Mouse (Mus musculus) ES-E14 (cell line): Measurements from ENCODE around the gene Rtn4ip1. TPM values are rescaled to one million over a fixed set of nuclear protein-coding genes. Genes with fewer than 3 reads are reported as not detected.

ENCODE experiments used
- DNase-seq: peaks from one replicate; pipeline ENCODE4 v3.0.0-alpha.2; 2013; ENCODE audit warnings: low read depth, low spot score
- H3K27ac ChIP-seq: 2 replicates; pipeline ENCODE4 v1.5.1; 2012; ENCODE audit warnings: low read depth, mild to moderate bottlenecking, low read length, moderate library complexity, mixed read lengths; ENCODE audit not compliant: poor library complexity, insufficient read depth, severe bottlenecking
- H3K36me3 ChIP-seq: 2 replicates; pipeline ENCODE4 v1.6.1; 2012; ENCODE audit warnings: mild to moderate bottlenecking, low read length, moderate library complexity, mixed read lengths; ENCODE audit not compliant: control insufficient read depth, poor library complexity, insufficient read depth, severe bottlenecking
- H3K4me1 ChIP-seq, 2 experiments: fragments of 150-350 bp in 1 of 2; sonication (generic) in 1 of 2; 2 replicates each; pipeline ENCODE4 v1.6.1; 2012; ENCODE audit warnings: low read length in 2 of 2, mild to moderate bottlenecking in 1 of 2, mixed read lengths in 1 of 2; ENCODE audit not compliant: control insufficient read depth in 2 of 2, insufficient read depth in 2 of 2, poor library complexity in 1 of 2
- H3K4me3 ChIP-seq, 2 experiments: fragments of 150-350 bp in 1 of 2; sonication (generic) in 1 of 2; 2 replicates each; pipeline ENCODE4 v1.5.1; 2012; ENCODE audit warnings: low read length in 2 of 2, low read depth in 1 of 2, mild to moderate bottlenecking in 1 of 2, mixed read lengths in 1 of 2; ENCODE audit not compliant: insufficient read depth in 1 of 2, poor library complexity in 1 of 2, severe bottlenecking in 1 of 2
- H3K9ac ChIP-seq: 2 replicates; pipeline ENCODE4 v1.6.1; 2012; ENCODE audit warnings: low read depth, mild to moderate bottlenecking, low read length, mixed read lengths; ENCODE audit not compliant: poor library complexity, insufficient read depth, severe bottlenecking
- H3K9me3 ChIP-seq: fragments of 150-350 bp; sonication (generic); 2 replicates; pipeline ENCODE4 v1.6.1; 2012; ENCODE audit warnings: low read depth, mild to moderate bottlenecking, low read length; ENCODE audit not compliant: control insufficient read depth, insufficient read depth
- CHD2 ChIP-seq: IDR thresholded peaks from 2 replicates; pipeline ENCODE4 v1.6.1; 2014; ENCODE audit warnings: mild to moderate bottlenecking, low read depth, low read length, inconsistent platforms
- HCFC1 ChIP-seq: IDR thresholded peaks from 2 replicates; pipeline ENCODE4 v1.6.1; 2012; ENCODE audit warnings: low read length, inconsistent platforms, borderline replicate concordance; ENCODE audit not compliant: insufficient read depth
- MAFK ChIP-seq: IDR thresholded peaks from 2 replicates; pipeline ENCODE4 v1.6.1; 2014; ENCODE audit warnings: mild to moderate bottlenecking, low read depth, low read length, inconsistent platforms; ENCODE audit not compliant: insufficient read depth
- ZC3H11A ChIP-seq: IDR thresholded peaks from 2 replicates; pipeline ENCODE4 v1.6.1; 2012; ENCODE audit warnings: low read depth, mild to moderate bottlenecking, inconsistent platforms, low read length, borderline replicate concordance
- ZNF384 ChIP-seq: IDR thresholded peaks from 2 replicates; pipeline ENCODE4 v1.6.1; 2012; ENCODE audit warnings: low read depth, low read length, inconsistent platforms
- in situ Hi-C, 2 experiments: fragments of 600-800 bp; cut with MboI; formaldehyde crosslinking; loops; one replicate each; pipeline ENCODE4 v1.15.1; 2025; ENCODE audit warnings: low sequenced_read_pairs in 2 of 2, inconsistent platforms in 1 of 2; ENCODE audit not compliant: unreplicated experiment in 2 of 2
- total RNA-seq: library from RNA; depleted of rRNA; stranded (reverse); fragments of 300-350 nt; gene quantifications from 2 replicates; pipeline ENCODE4 v1.2.3, GENCODE M21; 2012

The Rtn4ip1 gene
- total RNA-seq, 1 experiment, result 8.5 TPM

- H3K9ac ChIP-seq, result 0 out of 2 replicates have a peak overlapping the region, but pooled peaks have one; percentile 37
- H3K4me1 ChIP-seq, result peaks cover 0 to 4% of the 10 kb centered on the region in 2 experiments; a peak in 1 of 4 replicates
- TF ChIP-seq ZC3H11A (no peak), MAFK (no peak)
- peaks cover 6% of the 10 kb centered on the region; the same call in 1 of the 2 replicates for H3K36me3 ChIP-seq
- in situ Hi-C loops, result loop anchor here in 1 of 2 experiments (25.0 kb wide), 1 partner anchor 323 kb away; the partner anchor contains the start of gene Cd24a
- no peak overlapping the region for H3K27ac ChIP-seq
- H3K9me3 ChIP-seq, result no peaks in the 10 kb centered on the region
- no peak for DNase-seq
- no peak overlapping the region for H3K4me3 ChIP-seq
Observed at GRCm38 (mm10) chr10:43910032-43910872, 8.6 kb downstream of the Rtn4ip1 start.

DNA sequence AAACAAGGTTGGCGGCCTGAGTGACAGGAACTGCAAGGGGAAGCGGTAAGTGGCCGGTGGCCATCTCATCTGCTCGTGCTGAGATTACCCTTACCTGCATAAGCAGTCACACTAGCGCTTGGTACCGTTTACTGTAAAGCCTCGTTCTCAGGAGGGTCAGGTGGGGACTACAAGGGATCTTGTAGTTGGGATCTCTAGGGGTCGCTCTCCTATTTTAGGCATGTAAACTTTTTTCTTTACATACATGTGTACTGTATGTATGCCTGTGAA, 9.2 kb downstream of the Rtn4ip1 start:
- no peaks in the 10 kb centered on the region for H3K9me3 ChIP-seq
- 0 out of 2 replicates have a peak overlapping the region, but pooled peaks have one; percentile 37 for H3K9ac ChIP-seq
- peaks cover 6% of the 10 kb centered on the region; the same call in 1 of the 2 replicates for H3K36me3 ChIP-seq
- in situ Hi-C loops, result loop anchor here in 1 of 2 experiments (25.0 kb wide), 1 partner anchor 324 kb away; the partner anchor contains the start of gene Cd24a
- no peak overlapping the region for H3K4me3 ChIP-seq
- no peak for DNase-seq
- peaks cover 0 to 6% of the 10 kb centered on the region in 2 experiments; a peak in 1 of 4 replicates for H3K4me1 ChIP-seq
- H3K27ac ChIP-seq, result no peak overlapping the region
- TF ChIP-seq CHD2, result no peak
- no peak for TF ChIP-seq ZC3H11A
- no peak for TF ChIP-seq HCFC1
- no peak for TF ChIP-seq ZNF384
- no peak for TF ChIP-seq MAFK

DNA sequence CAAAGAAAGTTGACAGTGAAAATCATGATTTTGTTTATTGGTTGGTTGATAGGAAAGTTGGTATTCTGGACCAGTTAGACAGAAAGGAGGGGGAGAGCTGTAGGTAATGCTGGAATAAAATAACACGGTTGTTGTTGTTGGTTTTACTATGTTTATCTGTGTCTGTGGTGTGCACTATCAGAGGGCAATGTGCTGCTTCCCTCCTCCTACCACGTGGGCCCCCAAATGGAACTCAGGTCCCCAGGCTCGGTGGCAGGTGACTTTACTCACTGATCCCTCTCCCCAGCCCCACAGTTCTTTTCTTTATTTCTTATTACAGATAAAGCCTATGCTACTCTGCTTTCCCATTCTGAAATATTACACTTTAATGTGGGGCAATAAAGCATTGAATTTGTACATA, 10.6 kb downstream of the Rtn4ip1 start:
- Histone ChIP-seq H3K9ac (no peak overlapping the region), H3K27ac (no peak overlapping the region), H3K9me3 (no peaks in the 10 kb centered on the region), H3K4me3 (no peak overlapping the region), H3K4me1 (peaks cover 0 to 6% of the 10 kb centered on the region in 2 experiments; a peak in 1 of 4 replicates), H3K36me3 (peaks cover 6% of the 10 kb centered on the region; the same call in 1 of the 2 replicates)
- no peak for TF ChIP-seq MAFK
- no peak for TF ChIP-seq CHD2
- TF ChIP-seq HCFC1, result no peak
- no peak for TF ChIP-seq ZC3H11A
- no peak for TF ChIP-seq ZNF384
- DNase-seq, result no peak
- in situ Hi-C loops, result loop anchor here in 1 of 2 experiments (25.0 kb wide), 1 partner anchor 325 kb away; the partner anchor contains the start of gene Cd24a

DNA sequence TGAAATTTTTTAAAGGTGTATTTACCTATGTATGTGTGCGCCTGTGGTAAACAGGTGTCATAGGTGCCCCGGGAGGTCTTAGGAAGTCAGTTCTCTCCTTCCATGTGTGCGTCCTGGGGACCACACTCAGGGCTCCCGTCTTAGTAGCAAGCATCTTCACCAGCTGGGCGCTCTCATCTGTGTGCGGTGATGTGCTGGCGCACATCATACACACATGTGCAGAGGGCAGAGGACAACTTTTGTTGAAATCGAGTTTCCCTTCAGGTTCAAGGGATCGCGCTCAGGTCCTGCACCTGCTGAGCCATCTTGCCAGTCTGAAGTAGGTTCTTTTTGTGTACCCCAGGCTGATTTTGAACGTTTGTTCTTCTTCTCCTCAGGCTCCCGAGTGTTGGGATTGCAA, 14.6 kb downstream of the Rtn4ip1 start:
- Histone ChIP-seq H3K9me3 (no peaks in the 10 kb centered on the region), H3K27ac (no peak overlapping the region), H3K4me3 (no peak overlapping the region), H3K9ac (no peak overlapping the region), H3K36me3 (peaks cover 6% of the 10 kb centered on the region; the same call in 1 of the 2 replicates), H3K4me1 (peaks cover 0 to 6% of the 10 kb centered on the region in 2 experiments; a peak in 1 of 4 replicates)
- no peak for DNase-seq
- TF ChIP-seq CHD2, result no peak
- no peak for TF ChIP-seq ZC3H11A
- no peak for TF ChIP-seq ZNF384
- TF ChIP-seq MAFK, result no peak
- no peak for TF ChIP-seq HCFC1
- in situ Hi-C loops, result loop anchor here in 1 of 2 experiments (25.0 kb wide), 1 partner anchor 329 kb away; the partner anchor contains the start of gene Cd24a
